Mouse (Mus musculus): Measurements from ENCODE around the gene Kmt5a.

DNA sequence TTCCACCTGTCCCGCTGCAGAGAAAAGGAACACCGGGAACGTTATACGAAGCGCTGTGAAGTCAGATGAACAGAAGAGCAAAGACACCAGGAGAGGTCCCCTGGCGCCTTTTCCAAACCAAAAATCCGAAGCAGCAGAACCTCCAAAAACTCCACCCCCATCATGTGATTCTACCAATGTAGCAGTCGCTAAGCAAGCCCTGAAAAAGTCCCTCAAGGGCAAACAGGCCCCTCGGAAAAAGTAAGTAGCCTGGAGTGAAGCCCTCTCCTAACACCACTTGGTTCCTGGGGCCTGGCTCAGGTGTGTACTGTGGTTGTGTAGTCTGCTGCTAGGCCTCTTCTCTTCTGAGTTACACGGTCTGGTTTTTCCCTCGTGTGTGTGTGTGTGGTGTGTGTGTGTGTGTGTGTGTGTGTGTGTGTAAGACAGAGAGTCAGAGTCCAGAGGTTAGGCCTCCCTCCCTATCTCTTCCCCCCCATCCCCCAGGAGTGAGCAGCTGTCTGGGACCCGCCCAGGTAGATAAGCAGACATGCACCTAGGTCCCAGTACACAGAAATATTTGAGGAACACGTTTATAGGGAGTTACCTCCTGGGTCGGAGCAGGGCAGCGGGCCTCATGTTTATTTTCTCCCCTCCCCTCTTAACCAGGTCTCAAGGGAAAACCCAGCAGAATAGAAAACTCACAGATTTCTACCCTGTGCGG is 11.1 kb downstream of the Kmt5a start:
- TF ChIP-seq POLR2A (IDR thresholded peaks at IDR 0.05; ENCODE audit: low read depth, low read length) (no peak), CTCF (conservative IDR thresholded peaks at IDR 0.05; ENCODE audit: insufficient read depth, insufficient read length, low read depth, low read length) (no peak)

All from kidney, adult 2 months (tissue).